Mouse (Mus musculus) forebrain, embryonic 16.5 days (tissue): ENCODE measurements around the gene Cask. TPM values are rescaled to one million over a fixed set of nuclear protein-coding genes. Genes with fewer than 3 reads are reported as not detected.

Source experiments
- ATAC-seq: fragments of 200-750 bp; cut with Nextera tagmentation; 2 replicates; pipeline ENCODE4 v1.8.0; 2017; ENCODE audit warnings: mild to moderate bottlenecking, moderate library complexity
- H3K27ac ChIP-seq: fragments of 300-500 bp; sonication (generic); 2 replicates; pipeline ENCODE4 v1.5.1; 2014; ENCODE audit warnings: low read length, control low read depth
- H3K27me3 ChIP-seq: fragments of 300-500 bp; sonication (generic); replicated peaks from 2 replicates; pipeline ENCODE4 v1.6.1; 2014; ENCODE audit warnings: low read length; ENCODE audit not compliant: control insufficient read depth, insufficient read depth
- H3K36me3 ChIP-seq: fragments of 300-500 bp; sonication (generic); 2 replicates; pipeline ENCODE4 v1.6.1; 2014; ENCODE audit not compliant: control insufficient read depth, insufficient read depth
- H3K4me1 ChIP-seq: fragments of 300-500 bp; sonication (generic); replicated peaks from 2 replicates; pipeline ENCODE4 v1.6.1; 2014; ENCODE audit warnings: low read length; ENCODE audit not compliant: control insufficient read depth, insufficient read depth
- H3K4me2 ChIP-seq: fragments of 300-500 bp; sonication (generic); 2 replicates; pipeline ENCODE4 v1.6.1; 2014; ENCODE audit warnings: mild to moderate bottlenecking, low read length, control low read depth
- H3K4me3 ChIP-seq: fragments of 300-500 bp; sonication (generic); replicated peaks from 2 replicates; pipeline ENCODE4 v1.5.1; 2014; ENCODE audit warnings: mild to moderate bottlenecking, low read length, control low read depth
- H3K9ac ChIP-seq: fragments of 300-500 bp; sonication (generic); replicated peaks from 2 replicates; pipeline ENCODE4 v1.6.1; 2014; ENCODE audit warnings: low read depth, low read length, control low read depth
- H3K9me3 ChIP-seq: fragments of 300-500 bp; sonication (generic); 2 replicates; pipeline ENCODE4 v1.6.1; 2016; ENCODE audit warnings: low read length; ENCODE audit not compliant: control insufficient read depth
- WGBS: fragments of 180-500 bp; shearing (Covaris S2); extraction: QIAGEN DNeasy Blood & Tissue Kit; methylation state at CpG from one replicate; pipeline ENCODE4 v1.1.7; 2014; 5-methylcytosine and 5-hydroxymethylcytosine counted together
- polyA plus RNA-seq: library from polyadenylated mRNA; unstranded; fragments of >200 nt; fragmentation: Nextera tagmentation; extraction: Ambion mirVana; gene quantifications from 2 replicates; pipeline ENCODE4 v1.2.1, GENCODE M21; 2015

Gene Cask
- polyA plus RNA-seq, 1 experiment from 2014 or later = 55.4 TPM

GRCm38 (mm10) chrX:13494892-13495703, 356.1 kb downstream of the Cask start:
- H3K36me3 ChIP-seq = no peaks in the 10 kb centered on the region
- H3K4me1 ChIP-seq = no peaks in the 10 kb centered on the region
- H3K27me3 ChIP-seq = no peaks in the 10 kb centered on the region
- no peaks in the 10 kb centered on the region for H3K9me3 ChIP-seq
- H3K4me3 ChIP-seq = no peak overlapping the region
- H3K9ac ChIP-seq = no peak overlapping the region
- no peak overlapping the region for H3K4me2 ChIP-seq
- no peak overlapping the region for H3K27ac ChIP-seq
- 84% methylated on average over 8 of the region's 8 CpGs for WGBS
- ATAC-seq = no peak

- no peaks in the 10 kb centered on the region for H3K4me1 ChIP-seq
- ATAC-seq = no peak
- no peak overlapping the region for H3K4me2 ChIP-seq
- no peaks in the 10 kb centered on the region for H3K9me3 ChIP-seq
- H3K9ac ChIP-seq = no peak overlapping the region
- no peak overlapping the region for H3K4me3 ChIP-seq
- no peaks in the 10 kb centered on the region for H3K27me3 ChIP-seq
- no peaks in the 10 kb centered on the region for H3K36me3 ChIP-seq
- H3K27ac ChIP-seq = no peak overlapping the region
These were observed 358.2 kb downstream of the Cask start for GRCm38 (mm10) chrX:13492922-13493321.

GRCm38 (mm10) chrX:13490941-13491340, 360.2 kb downstream of the Cask start:
- ATAC-seq = no peak
- 0 out of 2 replicates have a peak, but pooled peaks cover 2% of the 10 kb centered on the region for H3K9me3 ChIP-seq
- 79% methylated on average over 3 of the region's 3 CpGs for WGBS

GRCm38 (mm10) chrX:13489761-13490160, 361.4 kb downstream of the Cask start:
- no peak for ATAC-seq
- Histone ChIP-seq H3K4me1 (no peaks in the 10 kb centered on the region), H3K4me2 (no peak overlapping the region), H3K9ac (no peak overlapping the region), H3K4me3 (no peak overlapping the region), H3K27me3 (no peaks in the 10 kb centered on the region), H3K36me3 (no peaks in the 10 kb centered on the region), H3K9me3 (0 out of 2 replicates have a peak, but pooled peaks cover 2% of the 10 kb centered on the region), H3K27ac (no peak overlapping the region)
- WGBS = 79% methylated on average over 1 of the region's 1 CpGs

More at GRCm38 (mm10) chrX:13490941-13491340, 360.2 kb downstream of the Cask start:
- H3K4me3 ChIP-seq = no peak overlapping the region
- no peak overlapping the region for H3K27ac ChIP-seq
- H3K9ac ChIP-seq = no peak overlapping the region
- H3K36me3 ChIP-seq = no peaks in the 10 kb centered on the region
- H3K4me1 ChIP-seq = no peaks in the 10 kb centered on the region
- no peak overlapping the region for H3K4me2 ChIP-seq
- H3K27me3 ChIP-seq = no peaks in the 10 kb centered on the region

- H3K4me1 ChIP-seq = no peaks in the 10 kb centered on the region
- H3K9me3 ChIP-seq = 0 out of 2 replicates have a peak, but pooled peaks cover 2% of the 10 kb centered on the region
- H3K4me3 ChIP-seq = no peak overlapping the region
- 71% methylated on average over 3 of the region's 3 CpGs for WGBS
- H3K27ac ChIP-seq = no peak overlapping the region
- no peak overlapping the region for H3K9ac ChIP-seq
- H3K36me3 ChIP-seq = no peaks in the 10 kb centered on the region
- H3K27me3 ChIP-seq = no peaks in the 10 kb centered on the region
- ATAC-seq = no peak
- H3K4me2 ChIP-seq = no peak overlapping the region
These were observed 362.2 kb downstream of the Cask start for GRCm38 (mm10) chrX:13489001-13489400.

- no peaks in the 10 kb centered on the region for H3K36me3 ChIP-seq
- H3K9me3 ChIP-seq = 0 out of 2 replicates have a peak, but pooled peaks cover 2% of the 10 kb centered on the region
- no peaks in the 10 kb centered on the region for H3K4me1 ChIP-seq
- H3K9ac ChIP-seq = no peak overlapping the region
- no peak overlapping the region for H3K4me3 ChIP-seq
- ATAC-seq = no peak
- H3K27me3 ChIP-seq = no peaks in the 10 kb centered on the region
- H3K4me2 ChIP-seq = no peak overlapping the region
- H3K27ac ChIP-seq = no peak overlapping the region
These were observed 366.7 kb downstream of the Cask start for GRCm38 (mm10) chrX:13484447-13484846.

GRCm38 (mm10) chrX:13482576-13482975, 368.6 kb downstream of the Cask start:
- no peak overlapping the region for H3K4me2 ChIP-seq
- no peak overlapping the region for H3K4me3 ChIP-seq
- 61% methylated on average over 1 of the region's 1 CpGs for WGBS
- no peaks in the 10 kb centered on the region for H3K36me3 ChIP-seq
- no peak overlapping the region for H3K27ac ChIP-seq
- no peak overlapping the region for H3K9ac ChIP-seq
- no peaks in the 10 kb centered on the region for H3K27me3 ChIP-seq
- H3K9me3 ChIP-seq = 0 out of 2 replicates have a peak, but pooled peaks cover 2% of the 10 kb centered on the region
- no peak for ATAC-seq
- no peaks in the 10 kb centered on the region for H3K4me1 ChIP-seq

- ATAC-seq = no peak
- H3K36me3 ChIP-seq = no peaks in the 10 kb centered on the region
- no peak overlapping the region for H3K27ac ChIP-seq
- no peak overlapping the region for H3K9ac ChIP-seq
- H3K27me3 ChIP-seq = no peaks in the 10 kb centered on the region
- H3K4me3 ChIP-seq = no peak overlapping the region
- no peaks in the 10 kb centered on the region for H3K4me1 ChIP-seq
- H3K9me3 ChIP-seq = no peaks in the 10 kb centered on the region
- H3K4me2 ChIP-seq = no peak overlapping the region
These were observed 371.6 kb downstream of the Cask start for GRCm38 (mm10) chrX:13479570-13479969.

GRCm38 (mm10) chrX:13478298-13478697, 372.9 kb downstream of the Cask start:
- no peak for ATAC-seq
- Histone ChIP-seq H3K4me3 (no peak overlapping the region), H3K9me3 (no peaks in the 10 kb centered on the region), H3K4me1 (no peaks in the 10 kb centered on the region), H3K9ac (no peak overlapping the region), H3K4me2 (no peak overlapping the region), H3K27me3 (no peaks in the 10 kb centered on the region), H3K27ac (no peak overlapping the region), H3K36me3 (no peaks in the 10 kb centered on the region)
- WGBS = 73% methylated on average over 5 of the region's 5 CpGs
